Mouse (Mus musculus) CD4-positive, CD25-positive, alpha-beta regulatory T cell, adult 4 months (primary cell): ENCODE data around the gene Slc38a4. TPM values are rescaled to one million over a fixed set of nuclear protein-coding genes. Genes with fewer than 3 reads are reported as not detected.

Source experiments
- ATAC-seq: one replicate; pipeline ENCODE4 v1.8.0; 2017
- polyA plus RNA-seq, 2 experiments: library from polyadenylated mRNA; unstranded; fragments of 100-300 nt; shearing (Covaris generic); gene quantifications; one replicate each; pipeline ENCODE4 v1.2.1; 2017

The Slc38a4 gene
- polyA plus RNA-seq, 2 experiments from 2014 or later = not detected

- no peak for ATAC-seq
Measured at GRCm38 (mm10) chr15:97050436-97050835, 5.3 kb downstream of the Slc38a4 start.

- ATAC-seq = no peak
Measured at GRCm38 (mm10) chr15:97050011-97050410, 5.7 kb downstream of the Slc38a4 start.

- no peak for ATAC-seq
Measured at GRCm38 (mm10) chr15:97049281-97049841, 6.4 kb downstream of the Slc38a4 start.

GRCm38 (mm10) chr15:97048267-97048666, 7.5 kb downstream of the Slc38a4 start:
- ATAC-seq = no peak

- ATAC-seq = no peak
Measured at GRCm38 (mm10) chr15:97043921-97044320, 11.8 kb downstream of the Slc38a4 start.

- no peak for ATAC-seq
Measured at GRCm38 (mm10) chr15:97042001-97042491, 13.7 kb downstream of the Slc38a4 start.

GRCm38 (mm10) chr15:97041182-97041581, 14.6 kb downstream of the Slc38a4 start:
- no peak for ATAC-seq

GRCm38 (mm10) chr15:97037710-97038109, 18.0 kb downstream of the Slc38a4 start:
- no peak for ATAC-seq

- ATAC-seq = no peak
Measured at GRCm38 (mm10) chr15:97035892-97036291, 19.9 kb downstream of the Slc38a4 start.

- ATAC-seq = no peak
Measured at GRCm38 (mm10) chr15:97033485-97033991, 22.2 kb downstream of the Slc38a4 start.

GRCm38 (mm10) chr15:97031886-97032285, 23.9 kb downstream of the Slc38a4 start:
- ATAC-seq = no peak

GRCm38 (mm10) chr15:97030984-97031492, 24.7 kb downstream of the Slc38a4 start:
- ATAC-seq = no peak

GRCm38 (mm10) chr15:97030136-97030535, 25.6 kb downstream of the Slc38a4 start:
- ATAC-seq = no peak

GRCm38 (mm10) chr15:97029064-97029791, 26.5 kb downstream of the Slc38a4 start:
- ATAC-seq = no peak

GRCm38 (mm10) chr15:97028651-97029050, 27.1 kb downstream of the Slc38a4 start:
- ATAC-seq = no peak

- no peak for ATAC-seq
Measured at GRCm38 (mm10) chr15:97028046-97028634, 27.6 kb downstream of the Slc38a4 start.

- no peak for ATAC-seq
Measured at GRCm38 (mm10) chr15:97026670-97027069, 29.1 kb downstream of the Slc38a4 start.

GRCm38 (mm10) chr15:97022764-97023163, 33.0 kb downstream of the Slc38a4 start:
- no peak for ATAC-seq

GRCm38 (mm10) chr15:97022213-97022612, 33.5 kb downstream of the Slc38a4 start:
- no peak for ATAC-seq

GRCm38 (mm10) chr15:97020221-97020620, 35.5 kb downstream of the Slc38a4 start:
- ATAC-seq = no peak

- no peak for ATAC-seq
Measured at GRCm38 (mm10) chr15:97019323-97019722, 36.4 kb downstream of the Slc38a4 start.

- ATAC-seq = no peak
Measured at GRCm38 (mm10) chr15:97017195-97017594, 38.6 kb downstream of the Slc38a4 start.

- no peak for ATAC-seq
Measured at GRCm38 (mm10) chr15:97015036-97015596, 40.6 kb downstream of the Slc38a4 start.
